Mouse (Mus musculus) c-Kit-negative CD71-positive TER-119-positive erythroid progenitor cells, embryonic 14.5 days (primary cell): ENCODE data around the gene Olfr749.
"Not testable (repeated sequence)": the region's sequence is repeated elsewhere in the genome, so short reads cannot be mapped to it uniquely, and the experiment has no call there.

Experiments used
- DNase-seq: peaks from one replicate; pipeline ENCODE4 v3.0.0-alpha.2; 2013; ENCODE audit warnings: low read depth, low spot score

Olfr749 gene

DNA sequence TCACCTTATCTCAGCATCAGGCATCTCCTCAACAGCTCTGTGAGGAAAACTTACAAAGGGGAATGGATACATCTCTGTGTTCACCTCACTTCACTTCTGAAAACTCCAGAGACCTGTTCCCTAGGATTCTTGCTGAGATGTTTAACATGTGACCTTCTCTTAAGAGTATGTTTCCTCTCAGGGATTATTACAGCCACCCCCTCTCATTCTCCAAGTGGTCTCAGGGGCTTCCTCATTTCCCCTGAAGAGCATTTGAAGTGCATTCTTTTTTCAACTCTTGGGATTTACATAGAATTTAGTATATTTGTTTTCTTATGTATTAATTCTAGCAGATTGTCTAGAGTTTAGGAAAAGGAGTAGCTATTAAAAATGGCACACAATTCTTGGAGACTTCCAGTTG is at the start of gene Olfr749:
Olfr749 (minus strand) TSS at position 101 of the 400 bp plus-strand sequence.
- DNase-seq, result no peak

- no peak for DNase-seq
Observed at GRCm38 (mm10) chr14:50788157-50788556, 43.3 kb upstream of the Olfr749 start.

DNA sequence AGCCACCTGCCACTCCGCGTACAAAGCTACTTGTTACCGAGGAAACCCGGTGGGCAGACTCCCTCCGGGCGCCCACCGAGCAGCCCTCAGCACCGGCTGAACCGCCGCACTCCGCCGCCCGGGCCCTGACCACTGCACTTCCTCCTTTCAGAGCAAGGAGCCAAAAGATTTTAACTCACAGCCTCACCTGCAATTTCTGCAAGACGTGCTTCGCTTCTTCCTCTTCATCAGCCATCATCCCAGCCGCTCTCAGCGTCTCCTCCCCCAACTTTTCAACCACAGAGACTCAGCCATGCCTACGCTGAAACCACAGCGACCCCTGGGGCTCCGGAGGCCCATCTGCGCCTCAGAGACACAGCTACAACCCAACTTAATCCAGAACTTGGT is 40.4 kb upstream of the Olfr749 start, which contains the start of gene Ttc5:
Ttc5 (minus strand) TSS at position 269 of the 387 bp plus-strand sequence.
- DNase-seq, result peak; percentile 79

DNA sequence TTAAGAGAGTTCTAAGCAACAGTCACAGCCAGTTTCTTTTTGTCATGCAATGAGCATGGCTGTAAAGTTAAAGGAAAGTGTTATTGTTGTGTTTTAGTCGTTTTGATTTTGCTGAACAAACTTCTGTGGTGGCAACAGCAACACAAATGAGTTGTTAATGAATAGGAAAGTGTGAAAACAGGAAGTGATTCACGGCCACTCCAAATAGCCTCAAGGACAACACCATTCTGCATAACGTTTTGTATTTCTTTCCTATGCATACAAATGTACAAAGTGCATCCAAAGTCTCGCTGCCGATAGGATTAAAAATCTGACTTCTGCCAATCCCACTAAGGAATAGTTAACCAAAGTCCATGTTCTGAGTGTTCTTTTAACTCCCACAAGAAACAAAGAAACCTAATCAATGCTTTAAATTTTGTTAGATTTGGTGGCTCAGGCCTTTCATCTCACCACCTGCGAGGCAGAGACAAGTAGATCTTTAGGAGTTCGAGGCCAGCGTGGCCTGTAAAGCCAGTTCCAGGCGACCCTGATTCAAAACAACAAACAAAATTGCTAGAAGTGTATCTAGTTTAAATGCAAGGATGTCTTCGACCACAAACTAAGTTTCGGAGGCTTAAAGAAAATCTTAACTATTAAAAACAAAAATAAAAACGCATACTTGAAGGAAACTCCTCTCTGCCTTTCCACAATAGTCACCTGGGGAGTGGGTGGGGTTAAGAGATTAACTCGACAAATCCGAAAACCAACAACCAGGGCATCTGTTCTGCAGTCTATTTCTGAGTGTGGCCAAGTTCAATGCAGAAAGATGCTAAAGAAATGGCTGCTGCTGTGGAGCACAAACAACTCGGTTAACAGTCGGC is 39.7 kb upstream of the Olfr749 start:
- DNase-seq, result no peak

- DNase-seq, result no peak
Observed at GRCm38 (mm10) chr14:50782166-50782565, 37.3 kb upstream of the Olfr749 start.

- no peak for DNase-seq
Observed at GRCm38 (mm10) chr14:50771342-50771741, 26.4 kb upstream of the Olfr749 start.

DNA sequence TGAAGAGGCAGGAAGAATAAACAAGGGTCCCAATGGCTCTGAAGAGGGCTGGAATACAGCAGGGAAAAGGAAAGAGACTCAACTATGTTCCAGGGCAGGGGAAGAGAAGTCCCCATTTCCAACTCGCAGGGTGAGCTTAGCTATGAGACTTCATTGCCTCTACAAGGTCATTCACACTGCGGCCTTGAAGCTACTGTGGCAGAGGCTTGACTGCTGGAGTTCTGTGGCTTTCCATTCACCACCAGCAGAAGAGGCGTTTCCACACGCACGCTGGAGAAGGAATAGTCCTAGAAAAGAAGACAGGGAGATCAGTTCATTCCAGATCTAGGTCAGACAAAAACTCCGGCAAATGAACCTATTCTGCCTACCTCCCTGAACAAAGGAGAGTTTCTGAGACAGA is 20.8 kb upstream of the Olfr749 start:
- DNase-seq, result no peak

GRCm38 (mm10) chr14:50758416-50759085 is 13.7 kb upstream of the Olfr749 start:
- no peak for DNase-seq

DNA sequence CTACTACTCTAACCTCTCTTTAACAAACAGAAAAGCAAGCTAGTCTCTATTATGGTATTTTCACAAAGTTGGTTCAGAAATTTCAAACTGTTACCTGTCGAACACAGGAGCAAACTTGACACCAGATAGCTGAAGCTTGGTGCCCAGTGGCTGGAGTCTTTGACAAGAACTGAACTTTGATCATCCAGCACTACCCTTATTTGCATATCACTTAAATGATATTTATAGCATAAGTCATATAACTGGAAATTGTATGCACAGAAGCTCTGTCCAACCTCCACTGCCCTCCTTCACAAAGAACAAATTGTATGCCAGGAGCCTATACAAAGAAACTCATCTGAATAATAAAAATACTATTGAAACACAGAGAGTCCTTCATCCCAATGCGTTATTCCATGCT is 3.3 kb downstream of the Olfr749 start:
- no peak for DNase-seq

GRCm38 (mm10) chr14:50740334-50740733 is 4.6 kb downstream of the Olfr749 start:
- no peak for DNase-seq

DNA sequence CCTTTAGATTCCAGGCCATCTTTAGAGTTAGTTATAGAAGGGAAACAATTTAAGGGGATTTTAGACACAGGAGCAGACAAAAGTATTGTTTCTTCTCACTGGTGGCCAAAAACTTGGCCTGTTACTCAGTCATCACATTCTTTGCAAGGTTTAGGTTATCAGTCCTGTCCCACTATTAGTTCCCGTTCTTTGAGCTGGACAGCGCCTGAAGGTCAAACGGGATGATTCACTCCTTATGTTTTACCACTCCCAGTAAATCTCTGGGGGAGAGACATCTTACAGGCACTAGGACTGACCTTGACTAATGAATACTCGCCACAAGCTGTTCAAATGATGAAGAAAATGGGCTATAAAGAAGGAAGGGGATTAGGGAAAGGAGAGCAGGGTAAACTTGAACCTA is 22.5 kb downstream of the Olfr749 start:
- DNase-seq, result not testable (repeated sequence)

GRCm38 (mm10) chr14:50719875-50720274 is 25.0 kb downstream of the Olfr749 start:
- DNase-seq, result not testable (repeated sequence)

DNA sequence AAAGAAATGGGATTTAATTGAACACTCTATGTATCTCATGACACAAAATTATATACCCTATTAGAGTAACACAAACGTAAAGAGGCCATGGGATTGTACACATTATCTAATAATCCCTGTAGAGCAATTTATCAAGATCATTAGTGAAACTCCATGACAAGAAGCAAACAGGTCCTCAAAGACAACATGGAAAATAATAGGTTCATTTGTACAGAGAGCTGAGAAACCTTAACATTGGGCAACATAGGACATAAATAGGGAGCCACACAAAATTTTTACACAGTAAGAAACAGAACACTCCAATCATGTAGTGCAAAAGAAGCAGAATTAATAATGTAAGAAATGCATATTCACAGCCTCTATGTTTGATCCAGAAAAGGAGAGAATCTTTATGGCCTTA is 37.8 kb downstream of the Olfr749 start, which contains the start of gene Olfr748:
Olfr748 (plus strand) TSS at position 301 of the 400 bp plus-strand sequence.
- DNase-seq, result no peak

DNA sequence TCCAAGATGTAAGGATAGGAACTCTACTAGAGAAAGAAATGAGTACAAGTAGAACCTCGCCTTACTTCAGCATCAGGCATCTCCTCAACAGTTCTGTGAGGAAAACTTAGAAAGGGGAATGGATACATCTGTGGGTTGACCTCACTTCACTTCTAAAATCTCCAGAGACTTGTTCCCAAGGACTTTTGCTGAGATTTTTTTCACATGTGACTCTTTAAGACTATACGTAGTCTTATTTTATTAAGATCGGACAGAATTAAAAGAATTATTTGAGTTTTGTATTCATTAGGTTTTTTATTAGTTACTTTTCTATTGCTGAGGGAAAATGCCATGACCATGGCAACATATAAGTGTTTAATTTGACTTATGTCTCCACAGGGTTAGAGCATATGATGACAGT is 51.8 kb downstream of the Olfr749 start, which contains the start of gene Olfr747:
Olfr747 (minus strand) TSS at position 101 of the 400 bp plus-strand sequence.
- DNase-seq, result no peak
